Mouse (Mus musculus): Measurements from ENCODE around the gene Rbfox3.

Gene Rbfox3

GRCm38 (mm10) chr11:118906131-118906823 lies 5.1 kb downstream of the Rbfox3 start:
- DNase-seq (ENCODE audit: low read depth, low spot score): no peak

GRCm38 (mm10) chr11:118905656-118906055 lies 5.7 kb downstream of the Rbfox3 start:
- DNase-seq (ENCODE audit: low read depth, low spot score): peak; percentile 89

DNA sequence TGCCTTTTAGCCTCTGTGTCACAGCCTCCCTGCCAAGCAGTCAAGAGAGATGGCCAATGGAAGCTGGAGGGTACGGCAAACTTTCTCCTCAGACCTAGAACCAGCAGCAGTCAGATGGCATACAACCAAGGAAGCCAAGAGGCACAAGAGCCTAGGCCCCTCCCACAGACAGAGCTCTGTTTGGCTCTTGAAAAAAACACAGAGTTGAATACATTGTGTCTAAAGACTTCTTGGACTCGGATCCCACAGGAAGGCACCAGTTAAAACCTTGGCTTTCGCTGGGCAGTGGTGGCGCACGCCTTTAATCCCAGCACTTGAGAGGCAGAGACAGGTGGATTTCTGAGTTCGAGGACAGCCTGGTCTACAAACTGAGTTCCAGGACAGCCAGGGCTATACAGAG lies 7.1 kb downstream of the Rbfox3 start:
- DNase-seq (ENCODE audit: low read depth, low spot score): no peak

DNA sequence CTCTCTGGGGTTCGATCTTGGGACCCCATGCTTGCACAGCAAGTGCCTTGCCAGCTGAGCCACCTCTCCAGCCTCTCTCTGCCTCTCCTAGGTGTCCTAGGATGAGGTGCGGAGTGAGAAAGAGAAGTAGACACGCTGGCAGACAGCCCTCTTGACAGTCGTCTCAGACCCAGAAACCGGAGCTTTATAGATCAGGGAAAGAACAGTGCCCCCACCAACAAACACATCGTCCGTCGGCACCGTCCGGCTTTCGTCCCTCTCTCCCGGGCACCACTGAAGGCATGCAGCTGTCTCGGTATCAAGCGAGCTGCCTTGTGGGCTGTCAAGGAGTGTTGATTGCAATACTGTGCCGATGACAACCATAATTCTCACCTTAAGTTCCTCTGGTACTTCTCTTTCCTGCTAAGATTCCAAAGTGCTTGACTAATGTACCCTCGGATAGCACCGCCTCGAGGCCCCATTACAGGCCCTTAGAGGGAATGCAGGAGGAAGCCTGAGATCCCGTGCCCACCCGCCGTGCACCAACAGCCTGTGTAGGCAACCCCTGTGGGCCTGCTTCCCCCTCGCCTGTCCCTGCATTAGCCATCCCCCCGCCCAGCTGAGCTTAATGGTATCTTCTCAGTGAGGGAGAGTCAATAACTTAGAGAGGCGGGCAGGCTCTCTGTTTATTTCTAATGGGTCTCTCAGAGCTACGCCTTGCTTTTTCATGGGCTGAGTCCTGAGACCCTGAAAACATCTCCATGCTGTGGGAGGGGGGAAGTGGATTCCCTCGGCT lies 11.4 kb downstream of the Rbfox3 start:
- DNase-seq (ENCODE audit: low read depth, low spot score): no peak

DNA sequence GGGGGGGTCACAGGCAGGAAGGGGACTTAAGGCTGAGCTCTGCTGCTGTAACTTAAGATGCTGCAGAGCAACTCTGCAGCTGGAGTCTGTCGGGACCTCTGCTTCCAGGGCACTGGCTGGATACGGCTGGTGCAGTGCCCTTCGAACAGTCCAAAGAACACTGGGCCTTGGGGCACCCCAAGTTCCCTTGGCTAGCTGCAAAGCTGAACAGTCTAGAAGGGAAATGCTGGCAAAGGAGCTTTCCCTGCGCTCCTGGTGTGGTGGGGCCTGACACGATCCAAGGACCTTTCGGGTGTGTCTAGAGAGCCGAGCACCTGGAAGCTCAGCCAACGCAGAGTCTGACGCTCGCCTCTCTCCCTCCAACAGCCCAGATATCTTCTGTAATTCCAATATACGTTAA lies 12.8 kb downstream of the Rbfox3 start:
- no peak for DNase-seq (ENCODE audit: low read depth, low spot score)

DNA sequence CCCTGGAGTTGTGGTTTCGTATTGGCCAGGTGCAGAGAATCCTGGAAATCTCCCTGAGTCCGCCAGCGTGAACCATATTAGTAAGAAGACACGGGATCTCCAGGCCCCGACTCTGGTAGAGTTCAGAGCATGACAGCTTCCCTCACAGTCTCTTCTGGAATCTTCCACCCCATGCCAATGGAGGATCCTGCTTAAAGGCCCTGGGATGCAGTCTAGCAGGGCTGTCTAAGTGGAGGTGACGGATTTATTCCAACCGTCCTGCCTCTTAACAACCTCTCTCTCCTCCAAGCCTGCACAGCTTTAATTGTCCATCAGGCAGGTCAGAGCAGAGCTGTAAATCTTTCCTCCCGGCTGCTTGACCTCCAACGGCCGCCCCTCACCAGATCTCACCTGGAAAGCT lies 13.2 kb downstream of the Rbfox3 start:
- no peak for DNase-seq (ENCODE audit: low read depth, low spot score)

- no peak for DNase-seq (ENCODE audit: low read depth, low spot score)
Measured at GRCm38 (mm10) chr11:118897114-118897841, 14.1 kb downstream of the Rbfox3 start.

GRCm38 (mm10) chr11:118896032-118896675 lies 15.2 kb downstream of the Rbfox3 start:
- DNase-seq (ENCODE audit: low read depth, low spot score): no peak

- DNase-seq (ENCODE audit: low read depth, low spot score): no peak
Measured at GRCm38 (mm10) chr11:118894835-118895234, 16.6 kb downstream of the Rbfox3 start.

- DNase-seq (ENCODE audit: low read depth, low spot score): no peak
Measured at GRCm38 (mm10) chr11:118894196-118894595, 17.2 kb downstream of the Rbfox3 start.

DNA sequence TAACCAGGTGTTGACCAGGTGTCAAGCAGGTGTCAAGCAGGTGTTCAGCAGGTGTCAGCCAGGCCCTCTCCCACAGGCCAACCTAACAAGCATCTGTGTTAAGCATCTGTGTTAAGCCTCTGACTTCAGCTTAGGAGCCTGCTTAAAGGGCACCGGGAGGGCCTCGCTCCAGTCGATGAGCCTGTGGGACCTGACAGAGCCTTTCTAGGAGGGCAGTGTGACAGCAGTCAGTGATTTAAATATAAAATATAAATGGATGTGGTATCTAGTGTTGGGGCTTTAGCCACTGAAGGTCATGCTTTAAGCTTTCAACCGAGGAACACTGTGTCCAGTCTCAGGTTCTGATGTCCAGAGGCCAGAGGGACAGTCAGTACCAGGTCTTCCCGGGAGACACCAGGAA lies 18.5 kb downstream of the Rbfox3 start:
- no peak for DNase-seq (ENCODE audit: low read depth, low spot score)

DNA sequence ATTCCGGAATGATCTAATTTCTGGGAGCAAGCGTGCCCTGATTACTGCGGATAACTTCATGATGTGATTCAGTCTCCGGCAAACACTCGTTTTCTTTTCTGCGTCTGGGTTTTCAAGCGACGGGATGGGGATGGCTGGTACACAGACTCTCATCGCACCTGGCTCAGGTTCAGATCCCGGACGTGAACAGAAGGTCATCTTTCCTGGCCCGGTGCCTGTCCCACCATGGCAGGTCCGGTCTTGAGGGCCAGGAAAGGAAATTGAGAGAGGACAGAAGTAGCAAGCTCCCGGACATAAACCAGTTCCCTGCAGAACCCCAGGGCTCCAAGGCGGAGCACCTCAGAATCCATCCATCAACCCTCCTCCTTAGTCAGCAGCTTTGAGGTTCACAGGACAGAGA lies 19.9 kb downstream of the Rbfox3 start:
- DNase-seq (ENCODE audit: low read depth, low spot score): no peak

DNA sequence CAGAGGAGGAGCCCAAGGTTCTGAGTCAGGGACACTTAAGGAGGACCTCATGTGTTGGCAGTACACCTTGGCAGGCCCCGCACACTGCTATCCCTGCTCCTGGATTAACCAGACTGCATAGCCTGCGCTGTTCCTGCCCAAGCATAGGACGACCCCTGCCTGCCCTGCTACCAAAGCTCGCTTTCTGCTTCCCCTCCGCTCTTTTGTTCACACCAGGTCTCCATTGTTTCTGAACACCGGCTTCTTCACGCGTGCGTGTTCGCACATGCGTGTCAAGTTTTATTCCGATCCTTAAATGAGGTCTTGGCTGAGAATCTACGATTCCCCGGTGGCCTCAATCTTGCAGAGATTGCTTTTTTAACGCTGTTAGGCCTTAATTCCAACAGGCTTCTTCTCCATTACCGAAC lies 20.4 kb downstream of the Rbfox3 start:
- no peak for DNase-seq (ENCODE audit: low read depth, low spot score)

DNA sequence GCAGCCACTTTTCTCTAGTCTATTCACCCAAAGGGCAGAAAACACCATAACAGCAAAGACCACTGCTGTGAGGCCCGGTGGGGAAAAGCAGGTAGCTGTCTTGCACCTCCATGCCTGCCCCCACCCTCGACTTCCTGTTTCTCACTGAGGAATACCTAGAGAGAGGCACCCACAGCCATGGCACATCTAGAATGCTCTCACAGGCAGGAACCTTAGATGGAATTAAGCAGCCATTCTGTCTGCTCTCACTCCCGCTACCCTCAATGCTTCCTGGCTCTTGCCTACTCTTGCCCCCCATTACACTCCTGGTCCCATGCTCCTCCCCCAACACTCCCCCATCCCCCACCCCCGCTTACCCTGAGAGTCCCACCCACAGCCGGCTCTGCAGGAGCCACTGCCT lies 20.9 kb downstream of the Rbfox3 start:
- no peak for DNase-seq (ENCODE audit: low read depth, low spot score)

- DNase-seq (ENCODE audit: low read depth, low spot score): no peak
Measured at GRCm38 (mm10) chr11:118889500-118889899, 21.9 kb downstream of the Rbfox3 start.

GRCm38 (mm10) chr11:118888426-118888825 lies 23.0 kb downstream of the Rbfox3 start:
- no peak for DNase-seq (ENCODE audit: low read depth, low spot score)

DNA sequence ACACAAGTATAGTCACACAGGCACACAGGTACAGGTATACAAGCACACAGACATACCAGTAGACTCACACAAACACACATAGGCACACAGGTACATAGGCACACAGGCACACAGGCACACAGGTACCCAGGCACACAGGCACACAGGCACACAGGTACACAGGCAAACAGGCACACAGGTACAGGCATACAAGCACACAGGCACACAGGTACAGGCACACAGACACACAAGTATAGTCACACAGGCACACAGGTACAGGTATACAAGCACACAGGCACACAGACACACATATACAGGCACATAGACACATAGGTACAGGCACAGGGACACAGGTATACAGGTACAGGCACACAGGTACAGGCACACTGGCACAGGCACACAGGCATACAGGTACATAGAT lies 24.2 kb downstream of the Rbfox3 start:
- no peak for DNase-seq (ENCODE audit: low read depth, low spot score)

GRCm38 (mm10) chr11:118886269-118886965 lies 25.0 kb downstream of the Rbfox3 start:
- DNase-seq (ENCODE audit: low read depth, low spot score): no peak

- no peak for DNase-seq (ENCODE audit: low read depth, low spot score)
Measured at GRCm38 (mm10) chr11:118885604-118886003, 25.8 kb downstream of the Rbfox3 start.

DNA sequence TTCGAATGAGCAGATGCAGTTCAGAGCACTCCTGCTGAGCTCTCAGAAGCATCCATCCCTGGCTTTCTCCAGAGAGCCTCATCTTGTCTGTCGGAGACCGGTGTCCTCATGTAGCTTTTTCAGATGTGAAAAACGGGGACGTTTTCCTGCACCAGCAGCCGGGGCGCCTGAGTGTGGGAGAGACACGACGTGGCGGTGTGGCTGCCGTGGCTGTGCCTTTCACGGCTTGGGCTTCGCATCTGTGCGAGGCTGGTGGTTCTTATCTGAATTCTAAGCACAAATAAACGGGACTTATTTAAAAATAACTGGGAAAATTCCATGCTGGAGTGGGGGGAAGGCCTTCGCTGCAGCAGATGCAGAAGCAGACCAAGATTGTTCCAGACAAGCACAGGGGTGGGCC lies 26.3 kb downstream of the Rbfox3 start:
- DNase-seq (ENCODE audit: low read depth, low spot score): no peak

GRCm38 (mm10) chr11:118883143-118883542 lies 28.3 kb downstream of the Rbfox3 start:
- DNase-seq (ENCODE audit: low read depth, low spot score): no peak

Data from telencephalon, adult 2 months (tissue).